Mouse (Mus musculus) brain, embryonic 14.5 days (tissue): ENCODE data around the gene Msrb1. TPM values are rescaled to one million over a fixed set of nuclear protein-coding genes. Genes with fewer than 3 reads are reported as not detected.

Experiments
- DNase-seq: peaks from one replicate; pipeline ENCODE4 v3.0.0-alpha.2; 2011; ENCODE audit warnings: low read depth
- CTCF ChIP-seq: fragments of 200-500 bp; IDR thresholded peaks from 2 replicates; pipeline ENCODE4 v1.5.1; 2012; ENCODE audit warnings: inconsistent platforms, mild to moderate bottlenecking, moderate library complexity, borderline replicate concordance; ENCODE audit not compliant: insufficient read depth, insufficient read length; ENCODE audit errors: extremely low read depth
- POLR2A ChIP-seq: fragments of 200-500 bp; IDR thresholded peaks from 2 replicates; pipeline ENCODE4 v1.6.1; 2012; ENCODE audit warnings: mild to moderate bottlenecking, inconsistent platforms, borderline replicate concordance; ENCODE audit not compliant: poor library complexity, insufficient read depth, insufficient read length, severe bottlenecking; ENCODE audit errors: extremely low read depth
- polyA plus RNA-seq: library from polyadenylated mRNA; depleted of rRNA; stranded (reverse); fragments of >200 nt; gene quantifications from 2 replicates; pipeline ENCODE4 v1.2.3, GENCODE M21; 2012

Msrb1 gene
- polyA plus RNA-seq, 1 experiment: 28.0 TPM

GRCm38 (mm10) chr17:24751528-24751927 lies 15.1 kb downstream of the Msrb1 start:
- no peak for DNase-seq
- TF ChIP-seq POLR2A: no peak
- TF ChIP-seq CTCF: no peak

GRCm38 (mm10) chr17:24752415-24753394 lies 16.3 kb downstream of the Msrb1 start, which contains the start of gene Hs3st6:
Gene Hs3st6 (plus strand): TSS chr17:24752988.
- DNase-seq: peak; percentile 9
- TF ChIP-seq POLR2A: no peak
- no peak for TF ChIP-seq CTCF

- DNase-seq: no peak
- TF ChIP-seq CTCF: no peak
- no peak for TF ChIP-seq POLR2A
Observed at GRCm38 (mm10) chr17:24757394-24757793, 21.0 kb downstream of the Msrb1 start.

GRCm38 (mm10) chr17:24761121-24761520 lies 24.7 kb downstream of the Msrb1 start:
- no peak for DNase-seq
- TF ChIP-seq POLR2A (no peak), CTCF (no peak)

GRCm38 (mm10) chr17:24765016-24765905 lies 28.8 kb downstream of the Msrb1 start:
- DNase-seq: peak; percentile 31
- TF ChIP-seq CTCF (no peak), POLR2A (no peak)

- TF ChIP-seq CTCF (no peak), POLR2A (no peak)
- no peak for DNase-seq
Observed at GRCm38 (mm10) chr17:24766266-24766875, 29.9 kb downstream of the Msrb1 start.

GRCm38 (mm10) chr17:24769146-24769545 lies 32.7 kb downstream of the Msrb1 start:
- TF ChIP-seq CTCF (no peak), POLR2A (no peak)
- DNase-seq: peak; percentile 5

GRCm38 (mm10) chr17:24773241-24773640 lies 36.8 kb downstream of the Msrb1 start:
- no peak for DNase-seq
- TF ChIP-seq POLR2A (no peak), CTCF (no peak)

DNA sequence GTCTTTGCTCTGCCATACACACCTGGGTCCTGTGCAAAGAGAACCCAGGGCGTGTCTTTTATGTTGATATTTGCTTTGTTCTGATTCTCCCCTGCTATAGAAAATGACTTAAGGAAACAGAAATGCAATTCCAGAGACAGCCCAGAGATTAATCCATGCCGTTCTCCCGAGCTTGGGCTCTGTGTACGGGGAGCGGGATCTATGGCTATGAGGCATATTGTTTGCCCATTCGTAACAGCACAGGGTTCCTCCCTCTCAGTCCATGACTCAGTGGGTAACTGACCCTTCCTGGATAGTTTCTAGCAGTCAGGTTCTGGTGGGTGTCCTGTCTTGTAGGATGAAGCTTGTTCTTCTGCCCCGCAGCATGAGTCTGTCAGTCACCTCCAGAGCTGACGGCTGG lies 38.7 kb downstream of the Msrb1 start:
- DNase-seq: no peak
- TF ChIP-seq POLR2A (no peak), CTCF (no peak)

DNA sequence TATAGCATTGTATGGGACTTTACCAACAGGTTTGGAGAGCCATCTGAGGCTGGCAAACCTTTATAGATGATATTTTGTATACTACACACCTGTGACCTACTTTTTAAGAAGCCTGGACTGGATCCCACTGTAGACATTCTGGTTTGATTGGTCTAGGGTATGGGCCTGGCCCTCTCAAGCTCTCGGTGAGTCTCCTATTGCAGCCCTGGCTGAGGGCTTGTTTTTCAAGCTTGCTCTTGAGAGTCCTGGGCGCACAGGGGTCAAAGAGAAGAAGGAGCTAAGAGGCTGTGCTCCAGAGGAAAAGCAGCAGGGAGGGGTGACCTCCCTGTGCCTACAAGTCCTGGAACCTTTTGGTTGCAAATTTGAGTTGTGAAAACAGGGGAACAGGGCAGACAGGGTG lies 40.6 kb downstream of the Msrb1 start:
- no peak for DNase-seq
- TF ChIP-seq CTCF (no peak), POLR2A (no peak)

GRCm38 (mm10) chr17:24780821-24781220 lies 44.4 kb downstream of the Msrb1 start:
- no peak for DNase-seq
- no peak for TF ChIP-seq POLR2A
- no peak for TF ChIP-seq CTCF
